Mouse (Mus musculus): ENCODE data around the gene Pphln1. TPM values are rescaled to one million over a fixed set of nuclear protein-coding genes. Genes with fewer than 3 reads are reported as not detected.
A peak's percentile ranks its signal among the peaks of the same experiment; 100 is the strongest.

The Pphln1 gene
- total RNA-seq, 1 experiment from 2014 or later: 33.3 TPM

DNA sequence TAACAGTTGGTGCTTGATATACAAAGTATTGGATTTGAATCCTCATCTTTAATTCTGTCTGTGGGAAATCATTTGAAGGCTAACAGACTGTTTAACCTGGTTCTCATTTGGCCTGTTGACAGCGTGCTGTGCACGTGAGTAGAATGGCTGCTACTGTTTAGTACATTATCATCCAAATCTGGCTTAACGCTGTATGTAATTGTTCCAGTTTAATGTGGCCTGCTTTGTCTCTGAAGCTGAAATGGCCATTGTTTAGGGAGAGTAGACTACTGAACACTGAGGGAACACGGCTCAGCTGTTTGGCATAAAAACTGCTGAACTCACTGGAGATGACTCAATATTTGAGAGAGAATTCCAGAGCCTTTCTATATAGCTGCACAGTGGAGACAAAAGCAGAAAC, 81.3 kb downstream of the Pphln1 start:
- no peak for ATAC-seq (replicated peaks in 1 of 2; ENCODE audit: insufficient read depth in 1 of 2, low FRiP score in 2 of 2, low TSS enrichment in 1 of 2, low read depth in 1 of 2, poor library complexity in 2 of 2, severe bottlenecking in 2 of 2)

- ATAC-seq (replicated peaks in 1 of 2; ENCODE audit: insufficient read depth in 1 of 2, low FRiP score in 2 of 2, low TSS enrichment in 1 of 2, low read depth in 1 of 2, poor library complexity in 2 of 2, severe bottlenecking in 2 of 2): no peak
Measured at GRCm38 (mm10) chr15:93481112-93481511, 83.0 kb downstream of the Pphln1 start.

DNA sequence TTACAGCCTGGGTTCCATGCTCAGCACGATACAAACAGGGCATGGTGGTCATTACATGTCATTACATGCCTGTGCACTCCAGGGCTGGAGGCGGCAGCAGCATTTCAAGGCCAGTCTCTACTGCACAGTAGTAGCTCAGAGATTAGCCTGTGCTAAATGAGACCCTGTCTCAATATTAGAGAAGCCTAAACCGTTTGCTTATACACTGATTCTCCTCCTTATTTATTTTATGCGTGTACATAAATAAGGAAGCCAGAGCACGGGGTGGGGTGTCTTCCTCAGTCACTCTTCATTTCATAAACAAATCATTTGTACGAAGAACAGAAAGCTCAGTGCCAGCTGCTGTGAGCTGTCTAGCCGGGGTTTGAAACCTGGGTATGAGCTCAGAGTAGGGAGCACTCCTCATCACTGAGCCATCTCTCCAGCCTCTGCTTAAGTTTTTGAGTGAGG, 86.1 kb downstream of the Pphln1 start:
- ATAC-seq (replicated peaks in 1 of 2; ENCODE audit: insufficient read depth in 1 of 2, low FRiP score in 2 of 2, low TSS enrichment in 1 of 2, low read depth in 1 of 2, poor library complexity in 2 of 2, severe bottlenecking in 2 of 2): no peak

GRCm38 (mm10) chr15:93485252-93485651, 87.1 kb downstream of the Pphln1 start:
- no peak for ATAC-seq (replicated peaks in 1 of 2; ENCODE audit: insufficient read depth in 1 of 2, low FRiP score in 2 of 2, low TSS enrichment in 1 of 2, low read depth in 1 of 2, poor library complexity in 2 of 2, severe bottlenecking in 2 of 2)

DNA sequence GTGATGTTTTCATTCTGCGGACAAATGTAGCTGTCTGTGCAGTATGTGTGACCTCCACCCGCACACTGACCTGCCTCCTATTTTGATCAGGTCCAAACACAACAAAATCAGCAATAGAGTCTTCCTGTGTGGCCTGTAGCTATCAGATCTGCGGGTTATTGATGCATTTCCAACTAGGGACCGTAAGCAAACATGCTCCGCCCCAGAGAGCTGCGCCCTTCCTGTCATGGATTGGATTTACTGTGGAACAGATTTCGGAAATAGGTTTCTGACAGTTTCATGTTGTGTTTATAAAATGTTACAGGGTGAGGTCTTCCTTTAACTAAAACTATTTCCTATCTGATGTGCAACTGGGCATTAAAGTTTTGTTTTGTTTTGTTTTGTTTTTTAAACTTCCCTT, 87.9 kb downstream of the Pphln1 start:
- no peak for ATAC-seq (replicated peaks in 1 of 2; ENCODE audit: insufficient read depth in 1 of 2, low FRiP score in 2 of 2, low TSS enrichment in 1 of 2, low read depth in 1 of 2, poor library complexity in 2 of 2, severe bottlenecking in 2 of 2)

GRCm38 (mm10) chr15:93489597-93489996, 91.4 kb downstream of the Pphln1 start:
- ATAC-seq (replicated peaks in 1 of 2; ENCODE audit: insufficient read depth in 1 of 2, low FRiP score in 2 of 2, low TSS enrichment in 1 of 2, low read depth in 1 of 2, poor library complexity in 2 of 2, severe bottlenecking in 2 of 2): no peak

GRCm38 (mm10) chr15:93494700-93495099, 96.5 kb downstream of the Pphln1 start:
- ATAC-seq (replicated peaks in 1 of 2; ENCODE audit: insufficient read depth in 1 of 2, low FRiP score in 2 of 2, low TSS enrichment in 1 of 2, low read depth in 1 of 2, poor library complexity in 2 of 2, severe bottlenecking in 2 of 2): no peak

DNA sequence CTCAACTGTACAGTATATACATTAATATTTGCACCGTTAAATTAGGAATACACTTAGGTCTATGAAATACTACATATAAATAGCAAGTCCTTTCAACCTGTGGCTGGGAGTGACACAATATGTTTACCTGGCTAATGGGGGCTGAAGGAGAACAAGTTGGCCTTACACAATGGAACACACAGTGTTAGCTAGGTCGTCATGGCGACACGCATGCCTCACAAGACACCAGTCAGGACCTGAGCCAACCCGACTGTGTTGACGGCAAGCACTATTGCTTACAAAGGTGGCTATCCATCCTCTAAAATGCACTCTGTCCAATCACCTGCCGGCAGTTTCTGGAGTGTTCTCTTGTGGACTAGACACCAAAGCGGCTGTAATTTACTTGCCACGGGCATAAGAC, 101.7 kb downstream of the Pphln1 start:
- ATAC-seq (replicated peaks in 1 of 2; ENCODE audit: insufficient read depth in 1 of 2, low FRiP score in 2 of 2, low TSS enrichment in 1 of 2, low read depth in 1 of 2, poor library complexity in 2 of 2, severe bottlenecking in 2 of 2): no peak

DNA sequence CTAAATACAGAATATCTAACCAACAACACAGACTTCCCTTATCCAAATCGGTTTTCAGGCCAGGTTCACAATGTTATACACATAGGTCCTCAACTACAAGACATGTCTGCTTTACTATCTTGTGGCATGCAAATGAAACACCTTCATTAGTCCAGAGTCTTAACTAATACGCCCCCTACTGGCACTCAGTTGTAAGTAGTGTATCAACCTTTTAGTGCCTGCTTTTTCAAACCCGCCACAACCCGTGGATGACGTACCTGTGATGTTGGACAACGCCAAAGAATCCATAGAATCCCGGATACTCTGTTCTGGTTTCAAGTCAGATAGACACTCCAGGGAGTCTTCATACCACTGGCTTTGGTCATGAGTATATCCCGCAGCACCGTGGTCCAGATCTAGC, 104.6 kb downstream of the Pphln1 start:
- ATAC-seq (replicated peaks in 1 of 2; ENCODE audit: insufficient read depth in 1 of 2, low FRiP score in 2 of 2, low TSS enrichment in 1 of 2, low read depth in 1 of 2, poor library complexity in 2 of 2, severe bottlenecking in 2 of 2): no peak

GRCm38 (mm10) chr15:93503201-93503745, 105.1 kb downstream of the Pphln1 start:
- ATAC-seq (replicated peaks in 1 of 2; ENCODE audit: insufficient read depth in 1 of 2, low FRiP score in 2 of 2, low TSS enrichment in 1 of 2, low read depth in 1 of 2, poor library complexity in 2 of 2, severe bottlenecking in 2 of 2): no peak

- no peak for ATAC-seq (replicated peaks in 1 of 2; ENCODE audit: insufficient read depth in 1 of 2, low FRiP score in 2 of 2, low TSS enrichment in 1 of 2, low read depth in 1 of 2, poor library complexity in 2 of 2, severe bottlenecking in 2 of 2)
Measured at GRCm38 (mm10) chr15:93504808-93505207, 106.7 kb downstream of the Pphln1 start.

DNA sequence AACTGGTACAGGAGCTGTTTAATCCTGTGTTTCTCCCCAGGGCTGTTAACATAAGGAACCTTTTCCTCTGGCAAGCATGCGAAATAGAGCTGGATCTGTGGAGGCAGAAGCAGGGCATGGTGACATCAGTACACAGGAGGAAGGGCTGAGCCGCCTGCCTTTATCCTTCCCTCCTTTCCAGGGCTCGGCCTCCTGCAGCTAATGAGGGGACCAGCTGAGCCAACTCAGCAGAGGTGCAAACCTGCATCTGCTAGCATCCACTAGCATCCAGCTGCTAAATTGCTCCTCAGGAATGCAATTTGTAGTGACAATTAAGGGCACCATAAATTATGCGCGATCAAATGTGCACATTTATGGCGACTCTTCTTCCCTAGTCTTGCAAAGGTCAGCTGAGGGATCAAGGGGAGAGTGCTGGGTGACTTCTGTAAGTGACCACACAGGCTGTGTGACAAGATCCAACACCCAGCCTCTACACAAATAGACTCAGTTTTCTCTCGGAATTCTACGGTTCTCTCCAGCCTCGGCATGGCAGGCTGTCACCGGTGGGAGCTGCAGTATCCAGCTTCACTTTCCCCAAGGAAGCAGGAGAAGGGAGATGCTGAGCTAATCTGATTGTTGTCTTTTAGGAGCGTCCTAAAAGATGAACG, 112.7 kb downstream of the Pphln1 start:
- no peak for ATAC-seq (replicated peaks in 1 of 2; ENCODE audit: insufficient read depth in 1 of 2, low FRiP score in 2 of 2, low TSS enrichment in 1 of 2, low read depth in 1 of 2, poor library complexity in 2 of 2, severe bottlenecking in 2 of 2)

GRCm38 (mm10) chr15:93512437-93512836, 114.3 kb downstream of the Pphln1 start:
- no peak for ATAC-seq (replicated peaks in 1 of 2; ENCODE audit: insufficient read depth in 1 of 2, low FRiP score in 2 of 2, low TSS enrichment in 1 of 2, low read depth in 1 of 2, poor library complexity in 2 of 2, severe bottlenecking in 2 of 2)

DNA sequence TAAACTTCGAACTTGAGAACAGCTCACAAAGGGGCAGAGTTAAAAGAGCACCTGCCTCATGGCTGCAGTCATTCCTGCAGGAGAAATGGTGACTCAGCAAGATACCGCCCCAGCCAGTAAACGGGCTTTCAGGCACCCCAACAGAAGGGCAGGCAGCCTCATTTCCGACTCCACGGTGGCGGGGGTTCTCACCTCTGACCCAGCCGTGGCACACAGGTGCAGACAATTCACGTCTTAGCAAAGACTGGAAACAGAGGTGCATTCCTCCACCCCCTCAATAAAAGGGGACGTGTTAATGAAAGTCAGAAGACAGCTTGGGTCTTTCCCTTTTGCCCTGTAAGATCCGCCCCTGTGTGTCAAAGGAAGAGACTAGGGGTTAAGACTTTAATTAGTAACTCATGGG, 115.8 kb downstream of the Pphln1 start:
- ATAC-seq (replicated peaks in 1 of 2; ENCODE audit: insufficient read depth in 1 of 2, low FRiP score in 2 of 2, low TSS enrichment in 1 of 2, low read depth in 1 of 2, poor library complexity in 2 of 2, severe bottlenecking in 2 of 2): peak; percentile 26 to 69; a peak in 3 of 4 replicates

- no peak for ATAC-seq (replicated peaks in 1 of 2; ENCODE audit: insufficient read depth in 1 of 2, low FRiP score in 2 of 2, low TSS enrichment in 1 of 2, low read depth in 1 of 2, poor library complexity in 2 of 2, severe bottlenecking in 2 of 2)
Measured at GRCm38 (mm10) chr15:93515316-93515715, 117.2 kb downstream of the Pphln1 start.

- no peak for ATAC-seq (replicated peaks in 1 of 2; ENCODE audit: insufficient read depth in 1 of 2, low FRiP score in 2 of 2, low TSS enrichment in 1 of 2, low read depth in 1 of 2, poor library complexity in 2 of 2, severe bottlenecking in 2 of 2)
Measured at GRCm38 (mm10) chr15:93517022-93517565, 118.9 kb downstream of the Pphln1 start.

DNA sequence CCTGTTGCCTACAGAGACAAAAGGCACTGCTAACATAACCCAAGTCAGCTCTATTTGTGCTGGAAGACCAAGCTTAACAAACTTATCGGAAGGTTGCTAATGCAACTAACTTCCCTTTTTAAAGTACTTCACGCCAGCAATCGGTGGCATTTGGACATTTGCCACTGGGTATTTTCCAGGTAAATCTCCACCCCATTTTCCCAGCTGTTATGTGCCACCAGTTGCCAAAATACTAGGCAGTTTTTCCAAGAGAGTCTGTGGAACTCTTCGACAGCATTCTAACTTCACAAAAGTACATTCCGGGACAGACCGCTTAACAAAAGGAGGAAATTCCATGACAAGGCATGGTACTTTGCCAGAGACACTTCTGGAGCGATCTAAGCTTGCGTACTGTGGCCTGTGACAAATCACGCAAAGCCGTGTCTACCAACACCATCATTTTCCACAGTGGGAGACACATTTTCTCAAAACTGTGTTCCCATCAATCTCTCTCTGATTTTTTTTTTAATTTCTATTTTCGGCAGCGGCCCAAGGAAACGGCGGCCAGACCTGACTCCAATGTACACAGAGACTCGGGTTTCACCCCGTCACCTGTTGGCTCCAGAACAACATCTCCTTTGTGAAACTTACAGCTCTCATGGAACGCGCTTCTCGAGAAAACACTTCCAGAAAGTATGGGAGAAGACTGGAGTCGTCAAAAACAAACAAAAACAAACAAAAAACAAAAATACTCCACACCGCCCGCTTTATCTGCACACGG, 120.2 kb downstream of the Pphln1 start:
- no peak; a peak in 2 of 4 replicates for ATAC-seq (replicated peaks in 1 of 2; ENCODE audit: insufficient read depth in 1 of 2, low FRiP score in 2 of 2, low TSS enrichment in 1 of 2, low read depth in 1 of 2, poor library complexity in 2 of 2, severe bottlenecking in 2 of 2)
